Mouse (Mus musculus): Measurements from ENCODE around the gene Fbh1. TPM values are rescaled to one million over a fixed set of nuclear protein-coding genes. Genes with fewer than 3 reads are reported as not detected.
"Not testable (repeated sequence)": the region's sequence is repeated elsewhere in the genome, so short reads cannot be mapped to it uniquely, and the experiment has no call there.

The Fbh1 gene
- polyA plus RNA-seq, 2 experiments = 13.0 to 24.8 TPM

DNA sequence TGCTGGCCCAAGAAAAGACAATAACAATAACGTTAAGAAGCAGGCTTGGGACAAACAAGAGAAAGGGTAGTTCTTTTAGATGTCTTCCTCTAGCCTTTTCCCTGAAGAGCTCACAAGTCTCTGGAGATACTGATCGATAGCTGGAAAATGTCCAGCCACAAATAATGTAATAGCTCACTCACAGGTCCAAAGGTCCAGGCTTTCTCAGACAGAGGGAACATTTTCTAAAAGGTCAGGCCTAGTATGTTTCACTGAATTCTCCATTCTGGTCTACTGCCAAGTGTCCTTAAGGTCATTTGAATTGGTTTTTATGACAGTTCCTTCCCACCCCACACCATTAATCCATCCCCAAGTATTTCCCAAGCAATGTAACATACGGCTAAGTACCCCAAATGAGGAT, 64.4 kb downstream of the Fbh1 start:
- no peaks in the 10 kb centered on the region for H3K27me3 ChIP-seq (ENCODE audit: control insufficient read depth, insufficient read depth, low read length)
- DNase-seq (ENCODE audit: low read depth in 3 of 3, low spot score in 3 of 3) (no peak), ATAC-seq (ENCODE audit: insufficient read depth) (no peak)
- H3K9ac ChIP-seq (replicated peaks) = no peak overlapping the region
- H3K27ac ChIP-seq = no peak overlapping the region
- 53% methylated on average over 3 of the region's 3 CpGs for WGBS (ENCODE audit: insufficient replicate concordance)
- no peaks in the 10 kb centered on the region for H3K36me3 ChIP-seq (replicated peaks; ENCODE audit: control insufficient read depth, insufficient read depth, low read depth)
- peaks cover 0 to 12% of the 10 kb centered on the region in 2 experiments; a peak in 2 of 4 replicates for H3K4me1 ChIP-seq (replicated peaks; ENCODE audit: control insufficient read depth in 2 of 2, insufficient read depth in 2 of 2, low read length in 1 of 2)
- H3K9me3 ChIP-seq (ENCODE audit: control insufficient read depth, low read length) = no peaks in the 10 kb centered on the region
- H3K4me2 ChIP-seq (ENCODE audit: low read depth) = no peak overlapping the region
- TF ChIP-seq EP300 (IDR thresholded peaks at IDR 0.05; ENCODE audit: low read depth) (no peak), CTCF (IDR thresholded peaks at IDR 0.05; ENCODE audit: low read depth) (no peak)
- H3K4me3 ChIP-seq (ENCODE audit: insufficient read depth in 1 of 2, low read depth in 2 of 2, low read length in 2 of 2) = no peak overlapping the region

DNA sequence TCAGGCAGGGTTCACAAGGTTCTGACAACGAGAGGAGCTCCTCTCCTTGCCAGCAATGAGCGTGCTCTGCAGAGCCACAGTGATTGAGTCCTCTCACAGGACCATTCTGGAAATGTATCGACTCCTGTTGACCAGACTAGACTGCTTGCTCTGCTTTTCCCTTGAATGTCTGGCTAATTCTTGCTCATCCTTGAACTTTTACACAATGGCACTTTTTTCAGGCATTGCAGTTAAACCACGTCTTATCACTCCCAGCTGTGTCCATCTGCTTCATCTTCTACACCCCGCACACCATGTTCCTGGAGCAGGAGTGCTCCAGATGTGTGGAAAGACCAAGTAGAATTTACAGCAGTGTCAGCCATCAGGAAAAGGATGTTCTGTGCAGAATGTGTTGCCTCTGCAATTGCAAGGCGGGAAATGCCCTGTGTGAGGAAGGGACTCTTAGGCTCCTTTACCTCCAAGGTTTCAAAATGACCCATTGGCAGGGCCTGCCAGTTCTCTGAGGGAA, 64.8 kb downstream of the Fbh1 start:
- TF ChIP-seq CTCF (IDR thresholded peaks at IDR 0.05; ENCODE audit: low read depth) (no peak), EP300 (IDR thresholded peaks at IDR 0.05; ENCODE audit: low read depth) (no peak)
- Histone ChIP-seq H3K9me3 (ENCODE audit: control insufficient read depth, low read length) (no peaks in the 10 kb centered on the region), H3K27me3 (ENCODE audit: control insufficient read depth, insufficient read depth, low read length) (no peaks in the 10 kb centered on the region), H3K36me3 (replicated peaks; ENCODE audit: control insufficient read depth, insufficient read depth, low read depth) (no peaks in the 10 kb centered on the region), H3K4me3 (ENCODE audit: insufficient read depth in 1 of 2, low read depth in 2 of 2, low read length in 2 of 2) (no peak overlapping the region), H3K4me2 (ENCODE audit: low read depth) (no peak overlapping the region), H3K9ac (replicated peaks) (no peak overlapping the region), H3K27ac (no peak overlapping the region), H3K4me1 (replicated peaks; ENCODE audit: control insufficient read depth in 2 of 2, insufficient read depth in 2 of 2, low read length in 1 of 2) (peaks cover 0 to 12% of the 10 kb centered on the region in 2 experiments; a peak in 2 of 4 replicates)
- 56% methylated on average over 6 of the region's 6 CpGs for WGBS (ENCODE audit: insufficient replicate concordance)
- no peak for ATAC-seq (ENCODE audit: insufficient read depth)
- DNase-seq (ENCODE audit: low read depth in 3 of 3, low spot score in 3 of 3) = no peak

DNA sequence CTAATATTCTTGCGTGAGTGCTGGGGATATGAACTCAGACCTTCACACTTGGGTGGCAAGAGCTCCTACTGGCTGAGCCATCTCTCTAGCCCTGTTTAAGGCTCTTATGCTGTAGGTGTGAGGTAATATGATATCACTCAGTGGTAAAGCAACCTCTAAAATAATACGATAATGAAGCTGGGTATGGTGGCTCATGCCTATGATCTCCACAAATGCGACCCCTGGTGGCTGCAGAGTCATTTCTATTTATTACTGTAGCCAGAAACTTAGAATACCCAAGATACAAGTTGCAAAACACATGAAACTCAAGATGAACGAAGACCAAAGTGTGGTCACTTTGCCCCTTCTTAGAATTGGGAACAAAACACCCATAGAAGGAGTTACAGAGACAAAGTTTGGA, 67.3 kb downstream of the Fbh1 start:
- H3K4me3 ChIP-seq (ENCODE audit: insufficient read depth in 1 of 2, low read depth in 2 of 2, low read length in 2 of 2); H3K4me2 ChIP-seq (ENCODE audit: low read depth); DNase-seq (ENCODE audit: low read depth in 3 of 3, low spot score in 3 of 3); H3K9ac ChIP-seq (replicated peaks); H3K9me3 ChIP-seq (ENCODE audit: control insufficient read depth, low read length); H3K27ac ChIP-seq; H3K36me3 ChIP-seq (replicated peaks; ENCODE audit: control insufficient read depth, insufficient read depth, low read depth); H3K27me3 ChIP-seq (ENCODE audit: control insufficient read depth, insufficient read depth, low read length); ATAC-seq (ENCODE audit: insufficient read depth): not testable (repeated sequence)
- peak; percentile 41 for TF ChIP-seq CTCF (IDR thresholded peaks at IDR 0.05; ENCODE audit: low read depth)
- peaks cover 0 to 19% of the 10 kb centered on the region in 2 experiments; a peak in 3 of 4 replicates for H3K4me1 ChIP-seq (replicated peaks; ENCODE audit: control insufficient read depth in 2 of 2, insufficient read depth in 2 of 2, low read length in 1 of 2)
- WGBS (ENCODE audit: insufficient replicate concordance) = 38% methylated on average over 4 of the region's 4 CpGs

DNA sequence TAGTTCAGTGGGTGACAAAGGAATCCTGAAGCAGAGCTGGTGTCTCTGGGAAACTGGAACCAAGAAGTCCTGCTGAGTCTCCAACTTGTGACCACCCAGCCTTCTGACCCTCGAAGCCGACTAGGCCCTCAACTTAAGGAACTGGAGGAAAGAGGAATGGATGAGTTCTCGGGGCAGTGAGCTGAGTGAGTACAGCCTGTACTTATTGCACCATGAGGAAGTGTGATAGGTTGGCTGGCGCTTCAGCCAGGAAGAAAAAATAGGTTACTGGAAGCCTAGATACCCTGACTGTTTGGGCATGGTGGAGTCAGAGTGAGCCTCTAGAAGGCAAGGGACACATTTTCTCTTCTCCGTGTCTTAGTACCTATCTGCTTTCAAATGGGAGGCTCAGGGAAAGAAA, 68.8 kb downstream of the Fbh1 start:
- ATAC-seq (ENCODE audit: insufficient read depth) = no peak
- peaks cover 0 to 21% of the 10 kb centered on the region in 2 experiments; a peak in 3 of 4 replicates for H3K4me1 ChIP-seq (replicated peaks; ENCODE audit: control insufficient read depth in 2 of 2, insufficient read depth in 2 of 2, low read length in 1 of 2)
- no peak for TF ChIP-seq EP300 (IDR thresholded peaks at IDR 0.05; ENCODE audit: low read depth)
- TF ChIP-seq CTCF (IDR thresholded peaks at IDR 0.05; ENCODE audit: low read depth) = no peak

DNA sequence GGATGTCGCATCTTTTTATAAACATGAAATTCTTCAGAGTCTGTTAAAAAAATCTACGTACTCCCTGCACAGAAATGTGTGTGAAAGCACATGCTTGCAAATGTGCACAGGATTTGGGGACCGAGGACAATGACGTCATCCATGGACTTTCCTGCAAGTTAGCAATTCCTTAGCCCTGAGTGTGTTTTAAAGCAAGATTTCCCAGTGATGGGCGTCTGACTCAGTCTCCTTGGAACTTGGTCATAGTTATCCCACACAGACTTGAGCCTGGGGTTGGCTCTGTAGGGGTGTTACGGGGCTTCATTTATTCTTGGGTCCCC, 70.7 kb downstream of the Fbh1 start:
- no peak for ATAC-seq (ENCODE audit: insufficient read depth)
- H3K9ac ChIP-seq (replicated peaks) = no peak overlapping the region
- no peak overlapping the region for H3K4me3 ChIP-seq (ENCODE audit: insufficient read depth in 1 of 2, low read depth in 2 of 2, low read length in 2 of 2)
- WGBS (ENCODE audit: insufficient replicate concordance) = 37% methylated on average over 6 of the region's 6 CpGs
- no peak for TF ChIP-seq EP300 (IDR thresholded peaks at IDR 0.05; ENCODE audit: low read depth)
- H3K4me2 ChIP-seq (ENCODE audit: low read depth) = peak overlapping the region; percentile 72
- no peak overlapping the region for H3K27ac ChIP-seq
- H3K4me1 ChIP-seq (replicated peaks; ENCODE audit: control insufficient read depth in 2 of 2, insufficient read depth in 2 of 2, low read length in 1 of 2) = peaks cover 0 to 21% of the 10 kb centered on the region in 2 experiments; a peak in 3 of 4 replicates
- H3K27me3 ChIP-seq (ENCODE audit: control insufficient read depth, insufficient read depth, low read length) = no peaks in the 10 kb centered on the region; the same call in 1 of the 2 replicates
- no peaks in the 10 kb centered on the region for H3K9me3 ChIP-seq (ENCODE audit: control insufficient read depth, low read length)
- H3K36me3 ChIP-seq (replicated peaks; ENCODE audit: control insufficient read depth, insufficient read depth, low read depth) = no peaks in the 10 kb centered on the region
- no peak for DNase-seq (ENCODE audit: low read depth in 3 of 3, low spot score in 3 of 3)

More for the DNA sequence above, 68.8 kb downstream of the Fbh1 start:
- 24% methylated on average over 5 of the region's 5 CpGs for WGBS (ENCODE audit: insufficient replicate concordance)
- Histone ChIP-seq H3K36me3 (replicated peaks; ENCODE audit: control insufficient read depth, insufficient read depth, low read depth) (no peaks in the 10 kb centered on the region), H3K4me2 (ENCODE audit: low read depth) (no peak overlapping the region), H3K9ac (replicated peaks) (no peak overlapping the region), H3K9me3 (ENCODE audit: control insufficient read depth, low read length) (no peaks in the 10 kb centered on the region), H3K27ac (no peak overlapping the region), H3K4me3 (ENCODE audit: insufficient read depth in 1 of 2, low read depth in 2 of 2, low read length in 2 of 2) (no peak overlapping the region), H3K27me3 (ENCODE audit: control insufficient read depth, insufficient read depth, low read length) (no peaks in the 10 kb centered on the region; the same call in 1 of the 2 replicates)
- DNase-seq (ENCODE audit: low read depth in 3 of 3, low spot score in 3 of 3) = no peak
